Mouse (Mus musculus): ENCODE results near the gene Hadhb.
"Not testable (repeated sequence)": the region's sequence is repeated elsewhere in the genome, so short reads cannot be mapped to it uniquely, and the experiment has no call there.

The Hadhb gene

DNA sequence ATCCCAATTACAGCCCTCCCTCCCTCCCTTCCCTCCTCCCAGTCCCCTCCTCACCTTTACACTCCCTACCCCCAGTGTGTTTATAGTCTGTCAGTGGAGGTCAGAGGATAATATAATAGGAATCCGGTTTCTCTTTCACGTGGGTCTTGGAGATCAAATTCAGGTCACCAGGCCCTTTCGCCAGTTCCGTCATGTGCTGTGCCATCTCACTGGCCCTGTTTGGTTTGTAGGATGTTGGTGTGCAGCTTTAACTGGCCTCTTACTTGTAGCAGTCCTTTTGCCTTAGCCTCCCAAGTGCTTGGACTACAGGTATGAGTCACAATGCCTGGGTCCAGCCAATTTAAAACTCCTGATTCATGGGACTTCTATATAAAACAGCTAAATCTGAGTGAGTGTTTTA, 20.8 kb downstream of the Hadhb start:
- DNase-seq (ENCODE audit: low read depth) = no peak

DNA sequence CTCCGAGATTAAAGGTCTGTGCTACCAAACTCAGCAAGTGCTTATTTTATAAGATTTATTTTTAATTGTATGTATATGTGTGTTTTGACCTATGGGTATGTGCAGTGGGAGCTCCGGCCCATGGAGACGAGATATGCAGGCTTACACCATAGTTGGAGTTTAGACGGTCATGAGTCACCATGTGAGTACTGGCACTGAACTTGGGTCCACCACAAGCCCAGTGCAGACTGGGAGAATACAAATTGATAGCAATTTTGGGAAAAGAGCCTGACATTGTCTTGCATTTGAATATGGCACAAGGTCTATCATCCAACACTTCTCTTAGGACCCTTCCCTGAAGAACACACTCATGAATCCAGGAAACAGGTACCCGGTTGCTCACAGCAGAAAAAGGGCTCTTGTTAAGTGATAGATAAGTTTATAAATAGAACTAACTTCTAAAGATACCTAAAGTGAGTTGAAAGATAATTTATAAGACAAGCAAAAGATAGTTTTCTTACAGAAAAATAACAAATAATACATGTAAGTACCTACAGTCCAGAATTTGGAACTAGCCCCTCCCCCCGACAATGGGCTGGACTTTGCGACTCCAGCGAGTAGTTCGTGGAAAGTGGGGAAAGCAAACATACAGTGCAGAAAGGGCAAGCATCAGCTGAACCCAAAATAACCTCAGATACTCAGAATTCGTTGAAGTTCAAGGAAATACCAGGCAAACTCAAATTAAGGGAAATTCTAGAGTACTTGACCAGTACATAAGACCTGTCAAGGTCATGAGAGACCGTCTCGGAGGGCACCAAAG, 32.8 kb downstream of the Hadhb start:
- DNase-seq (ENCODE audit: low read depth) = no peak

DNA sequence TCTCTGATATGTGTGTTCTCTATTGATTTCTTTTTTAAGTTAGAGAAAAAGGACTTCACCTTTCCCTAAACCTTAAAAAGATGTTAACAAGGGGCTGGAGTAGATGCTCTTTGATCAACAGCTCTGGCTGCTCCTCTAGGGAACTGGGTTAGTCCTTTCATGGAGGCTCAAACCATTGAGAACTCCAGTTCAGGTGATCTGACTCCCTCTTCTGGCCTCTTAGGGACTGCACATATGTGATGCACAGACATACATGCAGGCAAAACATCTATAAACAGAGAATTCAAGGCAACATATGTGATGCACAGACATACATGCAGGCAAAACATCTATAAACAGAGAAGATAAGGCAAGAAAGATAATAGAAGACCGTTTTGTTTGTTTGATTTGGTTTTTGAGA, 37.4 kb downstream of the Hadhb start:
- no peak for DNase-seq (ENCODE audit: low read depth)

DNA sequence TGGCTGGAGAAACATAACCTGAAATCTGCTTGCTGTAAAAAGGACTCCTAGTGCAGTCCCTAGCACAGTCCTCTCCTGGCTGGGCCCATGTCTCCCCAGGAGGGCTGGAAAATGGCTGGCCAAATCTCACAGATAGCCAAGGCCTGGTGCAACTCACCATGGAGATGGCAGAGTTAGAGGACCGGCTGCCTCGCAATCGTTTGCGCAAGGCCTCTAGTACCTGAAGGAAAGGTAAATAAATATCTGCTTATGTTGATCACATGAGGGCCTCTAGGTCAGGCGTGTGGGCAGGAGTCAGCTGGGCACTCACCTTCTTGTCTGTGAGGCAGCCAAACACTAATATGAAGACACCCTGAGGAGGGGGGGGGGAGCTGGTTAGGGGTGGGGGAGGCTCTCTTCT, 40.3 kb downstream of the Hadhb start:
- DNase-seq (ENCODE audit: low read depth) = no peak

DNA sequence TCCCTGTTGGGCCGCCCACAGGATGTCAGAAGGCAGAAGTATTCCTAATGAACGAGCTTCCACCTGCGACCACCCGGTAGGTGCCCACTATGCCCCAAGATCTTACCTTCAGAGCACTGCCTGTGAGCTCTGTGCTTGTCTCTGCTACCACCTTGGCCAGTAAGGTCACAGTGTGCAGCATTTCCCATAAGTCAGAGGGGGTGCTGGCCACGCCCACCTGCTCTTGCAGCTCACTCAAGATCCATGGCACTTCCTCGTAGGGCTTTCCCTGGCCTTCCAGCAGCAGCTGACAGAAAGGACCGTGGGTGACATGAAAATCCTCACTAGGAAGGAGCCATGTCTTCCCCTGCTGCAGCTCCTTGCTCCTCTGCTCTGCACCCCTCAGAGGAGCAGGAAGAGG, 43.2 kb downstream of the Hadhb start:
- DNase-seq (ENCODE audit: low read depth) = peak; percentile 16

DNA sequence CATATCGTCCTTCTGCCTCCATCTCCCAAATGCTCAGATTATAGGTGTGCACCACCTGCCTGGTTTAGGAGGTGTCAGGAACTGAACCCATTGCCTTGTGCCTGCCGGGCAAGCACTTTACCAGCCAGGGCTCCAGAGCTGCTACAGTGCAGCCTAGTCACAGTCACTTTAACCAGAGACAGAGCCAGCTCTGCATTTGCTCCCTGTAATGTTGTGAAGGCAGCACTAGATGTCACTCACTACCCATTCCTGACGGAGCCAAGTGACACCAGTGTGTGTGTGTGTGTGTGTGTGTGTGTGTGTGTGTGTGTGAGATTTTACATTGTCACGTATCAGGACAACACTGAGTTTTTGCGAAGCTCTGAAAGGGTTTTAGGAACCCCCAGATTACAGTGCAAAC, 46.5 kb downstream of the Hadhb start:
- no peak for DNase-seq (ENCODE audit: low read depth)

DNA sequence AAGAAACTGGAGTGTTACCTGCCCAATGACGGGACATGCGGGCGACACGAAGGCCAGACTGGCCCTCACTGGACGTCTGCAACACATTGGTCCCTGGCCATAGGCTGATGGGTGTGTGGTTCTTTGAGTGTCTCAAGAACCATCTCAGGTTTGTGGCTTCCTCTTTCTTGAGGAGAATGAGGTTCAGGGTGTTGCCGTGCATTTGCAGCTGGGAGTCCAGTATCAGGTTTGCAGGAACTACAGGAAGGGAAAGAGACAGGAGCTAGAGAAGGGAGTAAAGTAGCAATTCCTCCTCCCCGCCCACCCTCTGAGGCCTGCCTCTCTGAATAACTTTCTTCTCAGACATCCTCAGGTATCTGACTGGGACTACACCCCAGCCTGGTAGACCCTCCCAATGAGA, 47.2 kb downstream of the Hadhb start:
- no peak for DNase-seq (ENCODE audit: low read depth)

DNA sequence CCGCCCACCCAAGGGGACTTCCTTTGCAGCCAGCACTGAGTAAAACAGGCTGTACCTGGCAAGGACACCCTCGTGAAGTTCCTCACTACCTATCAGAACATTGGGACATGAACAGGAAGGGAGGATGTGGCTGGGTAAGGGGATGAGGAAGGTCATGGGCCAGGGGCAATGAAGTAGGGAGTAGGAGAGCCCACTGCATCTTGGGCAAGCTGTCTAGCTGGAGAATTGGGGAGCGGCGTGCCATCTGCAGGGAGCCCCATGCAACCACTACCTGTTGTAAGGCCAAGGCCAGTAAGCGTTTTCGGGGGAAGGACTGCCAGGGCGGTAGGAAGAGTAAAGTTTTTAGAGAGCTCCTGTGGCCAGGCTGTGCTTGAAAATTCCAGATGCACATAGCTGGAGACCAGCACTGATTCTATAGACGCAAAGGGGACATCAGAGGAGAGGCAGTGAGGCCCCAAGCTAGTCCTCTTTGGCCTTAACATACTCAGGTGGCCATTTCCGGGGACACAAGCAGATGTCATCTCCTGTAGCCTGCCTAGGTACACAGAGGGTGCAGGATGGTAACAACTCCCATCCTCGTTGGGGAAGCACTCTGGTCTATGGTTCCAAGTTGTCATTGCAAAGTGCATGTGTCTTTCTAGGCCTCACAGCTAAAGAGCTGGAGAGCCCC, 48.3 kb downstream of the Hadhb start:
- DNase-seq (ENCODE audit: low read depth) = no peak

DNA sequence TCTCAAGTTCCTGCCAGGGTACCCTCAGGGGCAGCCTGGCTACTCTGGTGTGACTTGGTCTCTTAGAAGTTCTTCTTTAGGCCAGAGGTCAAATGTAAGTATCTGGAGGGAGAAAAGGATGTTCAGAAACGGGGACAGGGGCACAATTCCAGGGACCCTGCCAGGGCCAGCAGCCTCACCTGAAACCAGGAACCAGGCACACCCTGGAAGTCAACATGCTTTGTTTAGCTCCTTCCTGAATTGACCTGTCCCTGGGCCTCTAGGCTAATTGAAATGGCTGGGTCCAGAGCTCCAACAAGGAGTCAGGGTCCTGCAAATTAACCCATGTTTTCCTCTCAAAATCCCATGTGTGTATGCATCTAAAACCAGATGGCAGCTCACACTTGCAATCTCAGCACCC, 49.4 kb downstream of the Hadhb start:
- no peak for DNase-seq (ENCODE audit: low read depth)

DNA sequence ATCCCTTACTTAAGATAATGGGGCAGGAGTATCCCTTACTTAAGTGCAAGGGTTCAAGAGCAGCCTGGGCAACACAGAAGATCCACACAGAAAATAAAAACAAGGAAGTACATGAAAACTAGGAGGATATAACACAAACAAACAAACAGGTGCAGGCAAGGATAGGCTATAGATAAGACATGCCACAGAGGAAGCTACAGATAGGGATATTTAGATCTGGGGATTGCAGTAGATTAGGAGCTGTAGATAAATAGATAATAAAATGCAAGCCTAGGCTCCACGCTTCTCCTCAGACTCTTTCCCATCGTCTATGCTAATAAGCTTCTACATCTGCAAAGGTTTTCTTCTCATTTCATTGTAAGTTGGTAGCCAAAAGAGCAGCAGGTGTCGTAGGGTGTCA, 50.0 kb downstream of the Hadhb start:
- DNase-seq (ENCODE audit: low read depth) = no peak

DNA sequence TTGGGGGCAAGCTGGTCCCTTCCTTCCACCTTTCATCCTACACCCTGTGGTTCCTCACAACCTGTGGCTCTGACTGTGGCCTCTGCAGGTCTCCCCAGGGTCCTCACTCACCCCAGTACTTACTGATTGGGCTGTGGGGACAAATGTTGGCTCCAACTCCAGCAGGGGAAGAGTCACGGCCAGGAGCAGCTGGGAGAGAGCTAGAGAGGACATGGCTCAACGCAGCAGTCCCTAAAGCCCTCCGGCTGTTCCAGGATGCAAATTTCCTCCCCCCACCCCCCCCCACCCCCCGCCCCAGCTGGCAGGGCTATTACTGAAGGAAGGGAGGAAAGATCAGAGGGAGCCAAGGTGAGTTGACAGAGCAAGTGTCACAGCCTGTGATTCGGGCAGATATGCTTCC, 50.4 kb downstream of the Hadhb start, which contains the start of gene Adgrf3:
Gene Adgrf3 (minus strand): TSS at position 230 of the 400 bp plus-strand sequence.
- no peak for DNase-seq (ENCODE audit: low read depth)

DNA sequence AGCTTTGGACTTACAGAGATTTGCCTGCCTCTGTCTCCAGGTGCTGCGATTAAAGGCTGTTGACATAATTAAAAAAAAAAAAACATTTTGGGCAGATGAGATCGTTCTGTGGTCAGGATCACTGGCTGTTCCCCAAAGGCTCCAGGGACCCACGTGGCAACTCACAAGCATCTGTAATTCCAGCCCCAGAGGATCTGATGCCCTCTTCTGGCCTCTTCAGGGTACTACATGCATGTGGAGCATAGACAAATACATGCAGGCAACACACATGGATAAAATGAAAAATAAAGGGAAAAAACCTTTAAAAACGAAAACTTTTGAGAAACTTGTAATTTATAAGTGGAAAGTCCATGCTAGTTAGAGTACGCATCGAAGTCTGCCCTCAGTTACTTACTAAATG, 52.2 kb downstream of the Hadhb start:
- DNase-seq (ENCODE audit: low read depth) = peak; percentile 53

DNA sequence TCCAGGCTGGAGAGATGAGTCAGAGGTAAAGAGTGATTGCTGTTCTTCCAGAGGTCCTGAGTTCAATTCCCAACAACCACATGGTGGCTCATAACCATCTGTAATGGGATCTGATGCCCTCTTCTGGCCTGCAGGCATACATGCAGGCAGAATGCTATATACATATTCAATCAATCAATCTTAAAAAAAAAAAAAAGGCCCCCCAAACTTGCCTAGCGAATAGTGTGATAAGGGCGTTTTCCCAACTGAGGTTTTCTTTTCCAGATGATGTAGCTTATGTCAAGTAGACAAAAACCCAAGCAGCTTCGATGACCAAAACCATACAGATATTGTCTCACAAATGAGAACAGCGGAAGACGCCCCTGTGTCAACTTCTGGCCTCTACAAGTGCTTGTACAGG, 55.7 kb downstream of the Hadhb start:
- DNase-seq (ENCODE audit: low read depth) = not testable (repeated sequence)

DNA sequence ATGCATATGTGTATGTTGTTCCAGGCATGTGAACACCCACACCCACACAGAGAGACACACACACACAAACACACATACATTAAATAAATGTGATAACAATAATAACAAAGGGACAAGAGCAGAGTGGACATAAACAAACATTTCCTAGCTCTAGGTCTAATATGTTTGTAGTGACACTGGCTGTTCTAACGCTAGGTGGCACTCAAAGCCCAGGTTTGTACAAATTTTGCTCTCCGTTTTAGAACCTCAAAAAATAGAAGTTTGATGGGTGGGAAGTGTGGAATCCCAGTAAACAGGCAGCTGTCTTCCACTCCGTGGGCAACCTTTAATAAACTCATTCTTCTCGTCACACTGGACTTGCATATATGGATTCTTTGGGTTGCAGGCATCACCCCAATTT, 59.8 kb downstream of the Hadhb start:
- DNase-seq (ENCODE audit: low read depth) = peak; percentile 37

DNA sequence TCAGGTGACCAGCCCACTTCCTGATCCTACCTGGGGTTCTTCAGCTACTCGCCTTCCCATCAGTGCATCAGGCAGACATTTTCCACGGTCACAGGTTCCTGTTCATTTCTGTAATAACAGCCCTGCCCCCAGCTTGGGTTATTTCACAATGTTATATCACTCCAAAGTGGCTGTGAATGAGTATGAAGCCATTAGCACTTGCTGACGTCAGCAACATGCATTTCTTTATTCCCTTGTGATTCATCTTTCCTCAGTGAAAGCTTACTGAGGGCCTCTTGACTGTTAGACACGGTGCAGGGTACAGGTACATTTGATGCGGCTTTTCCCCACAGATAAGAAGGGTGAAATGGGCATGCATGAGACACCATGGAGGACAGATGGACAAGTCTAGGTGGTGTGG, 60.9 kb downstream of the Hadhb start:
- no peak for DNase-seq (ENCODE audit: low read depth)

DNA sequence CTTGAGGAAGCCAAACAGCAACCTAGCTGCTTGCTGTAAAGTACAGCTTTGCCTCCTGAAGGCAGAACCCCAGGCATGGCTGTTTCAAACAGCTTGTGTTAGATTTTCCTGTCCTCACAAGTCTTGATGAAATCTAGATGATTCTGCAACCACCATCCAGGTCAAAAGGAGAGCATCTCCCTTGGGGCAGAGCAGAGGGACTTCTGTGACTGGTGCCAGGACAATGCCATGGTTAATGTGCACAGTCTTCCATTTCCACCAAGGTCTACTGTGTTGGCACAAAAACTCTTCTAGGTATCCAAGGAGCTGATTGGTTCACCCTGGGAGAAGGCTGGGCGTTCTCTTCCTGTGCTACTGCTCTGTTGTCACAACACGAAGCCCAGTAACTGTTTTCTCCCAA, 64.7 kb downstream of the Hadhb start:
- no peak for DNase-seq (ENCODE audit: low read depth)

DNA sequence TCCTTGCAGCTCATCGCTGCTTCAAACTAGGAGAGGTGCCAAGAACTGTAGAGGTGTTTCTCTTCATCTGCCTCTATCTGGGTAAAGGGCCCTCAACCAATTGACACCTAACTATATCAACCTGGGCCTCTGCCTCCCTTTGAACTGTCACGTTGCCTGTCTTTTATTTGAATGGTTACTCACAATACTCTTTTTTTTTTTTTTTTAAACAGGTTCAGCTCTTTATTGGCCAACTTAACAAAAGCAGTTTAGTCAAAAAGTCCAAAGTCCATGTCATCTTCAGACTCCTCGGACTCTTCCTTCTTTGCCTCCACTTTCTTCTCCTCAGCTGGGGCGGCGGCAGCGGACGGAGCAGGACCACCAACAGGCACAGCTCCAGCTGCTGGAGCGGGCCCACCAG, 65.6 kb downstream of the Hadhb start:
- DNase-seq (ENCODE audit: low read depth) = no peak

DNA sequence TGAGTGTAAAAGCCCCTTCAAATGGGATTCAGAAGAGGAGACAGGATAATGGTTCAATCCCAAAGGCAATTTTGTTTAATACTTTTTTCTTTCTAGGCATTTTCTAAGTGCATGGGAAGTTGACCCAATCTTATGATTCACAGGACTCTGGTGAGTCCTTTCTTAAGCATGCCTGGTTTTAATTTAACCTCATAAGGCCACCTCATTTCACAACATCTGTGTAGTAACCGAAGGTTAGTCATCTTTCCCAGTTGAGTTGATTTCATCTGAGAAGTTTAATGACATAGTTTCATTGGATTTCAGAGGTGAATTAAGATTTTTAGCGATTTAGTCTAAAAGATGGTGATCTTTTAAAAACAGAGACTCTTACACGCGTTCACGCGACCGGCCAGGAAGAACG, 67.6 kb downstream of the Hadhb start:
- DNase-seq (ENCODE audit: low read depth) = no peak

DNA sequence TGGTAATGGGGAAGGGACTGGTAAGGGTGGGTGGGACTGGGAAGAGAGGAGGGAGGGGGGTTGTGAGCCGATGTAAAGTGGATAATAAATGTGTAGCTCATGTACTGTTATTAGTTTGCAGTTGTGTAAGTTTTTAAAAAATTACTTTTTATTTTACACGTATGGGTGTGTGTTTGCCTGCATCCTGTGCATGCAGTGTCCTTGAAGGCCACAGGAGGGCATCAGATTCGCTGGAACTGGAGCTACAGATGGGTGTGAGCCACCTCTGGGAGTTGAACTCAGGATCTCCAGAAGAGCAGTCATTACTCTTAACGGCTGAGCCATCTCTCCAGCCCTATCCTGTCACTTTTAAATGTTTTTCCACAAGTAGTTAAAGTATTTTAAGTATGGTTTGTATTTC, 75.9 kb downstream of the Hadhb start:
- DNase-seq (ENCODE audit: low read depth) = no peak

DNA sequence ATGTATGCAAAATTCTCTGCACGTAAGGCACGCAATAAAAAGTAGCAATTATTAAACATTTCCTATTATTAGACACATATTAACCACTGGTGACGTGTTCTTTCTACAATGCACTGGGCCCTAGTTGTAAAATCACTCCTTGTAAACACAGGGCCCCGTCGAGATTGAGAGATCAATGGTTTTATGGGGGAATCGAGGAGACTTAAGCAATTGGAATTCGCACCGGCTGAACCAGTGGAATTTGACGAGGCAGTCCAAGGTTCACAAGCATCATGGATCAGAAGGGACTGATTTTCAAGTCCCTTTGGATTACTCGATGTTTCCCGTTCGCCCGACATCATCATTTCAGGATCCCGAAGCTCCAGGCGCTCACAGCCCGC, 76.8 kb downstream of the Hadhb start:
- DNase-seq (ENCODE audit: low read depth) = no peak

DNA sequence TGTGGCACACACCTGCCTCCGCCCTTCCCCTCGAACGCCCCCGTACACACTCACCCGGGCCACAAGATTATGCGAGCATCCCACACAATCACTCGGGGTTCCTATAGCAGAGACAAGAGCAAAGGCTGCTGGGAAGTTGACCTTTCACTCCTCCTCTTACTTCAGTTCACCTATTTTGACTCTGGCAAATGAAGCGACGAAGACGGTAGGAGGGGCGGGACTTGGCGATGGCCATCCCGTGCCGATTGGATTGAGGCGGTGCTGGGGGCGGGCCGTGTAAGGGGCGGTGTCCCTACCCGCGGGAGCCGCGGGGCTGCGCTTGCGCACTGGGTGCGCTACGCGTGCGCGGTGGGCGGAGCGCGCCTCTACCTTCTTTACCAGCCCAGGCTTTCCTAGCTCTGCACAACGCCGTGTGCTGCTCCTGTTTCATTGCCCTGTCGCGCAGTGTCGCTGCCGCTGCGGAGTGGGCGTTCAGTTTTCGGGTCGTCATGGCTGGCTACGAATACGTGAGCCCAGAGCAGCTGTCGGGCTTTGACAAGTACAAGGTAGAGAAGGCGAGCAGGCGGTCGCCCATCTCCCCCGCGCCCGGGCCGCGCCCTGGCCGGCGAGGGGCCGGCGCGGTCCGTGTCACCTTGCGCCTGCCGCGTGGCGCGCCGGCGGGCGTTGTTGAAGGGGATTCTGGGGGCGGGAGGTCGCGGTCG, 77.4 kb downstream of the Hadhb start, which contains the start of gene Selenoi:
Gene Selenoi (plus strand): TSS at position 311 of the 701 bp plus-strand sequence.
- DNase-seq (ENCODE audit: low read depth) = peak; percentile 94

DNA sequence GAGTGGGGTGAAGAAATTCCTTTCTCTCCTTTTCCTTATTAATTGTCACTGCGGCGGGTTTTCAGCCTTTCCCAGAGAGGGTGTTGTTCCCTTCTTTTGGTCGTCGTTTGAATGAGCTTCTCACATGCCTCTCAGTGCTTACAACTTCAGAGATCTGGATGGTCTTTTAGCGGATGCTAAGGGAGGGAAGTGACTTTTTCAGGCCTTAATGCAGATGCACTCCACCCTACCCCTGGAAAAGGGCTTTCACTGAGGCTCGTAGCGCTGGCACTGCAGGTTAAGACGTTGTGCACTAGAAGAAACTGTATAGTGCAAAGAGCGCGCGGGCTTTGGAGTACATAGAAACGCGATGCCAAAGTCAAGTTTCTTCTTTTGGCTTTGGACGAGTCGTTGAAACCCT, 78.0 kb downstream of the Hadhb start:
- no peak for DNase-seq (ENCODE audit: low read depth)

DNA sequence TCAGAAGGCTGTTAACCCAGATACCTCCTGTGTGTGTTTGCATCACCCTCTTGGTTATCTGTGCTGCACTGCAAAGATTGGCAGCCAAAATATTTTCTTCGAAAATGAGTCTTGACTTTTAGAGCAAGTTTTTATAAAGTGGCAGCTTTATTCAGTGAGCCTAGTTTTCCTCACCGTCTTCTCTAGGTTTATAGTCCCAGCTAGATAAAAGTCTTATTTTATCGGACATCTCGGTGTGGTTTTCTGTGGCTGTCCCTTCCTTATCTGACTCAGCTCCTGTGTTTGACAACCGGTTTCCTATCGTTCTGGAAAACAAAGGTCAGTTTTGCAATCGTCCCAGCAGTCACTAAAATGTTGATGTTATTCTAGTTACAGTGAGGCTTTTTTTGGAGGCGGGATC, 78.9 kb downstream of the Hadhb start:
- DNase-seq (ENCODE audit: low read depth) = no peak

Measured in c-Kit-positive CD71-negative TER-119-negative erythroid progenitor cells, embryonic 14.5 days (primary cell).